Mouse (Mus musculus): ENCODE data around the gene Acsf3. TPM values are rescaled to one million over a fixed set of nuclear protein-coding genes. Genes with fewer than 3 reads are reported as not detected.

Acsf3 gene
- polyA plus RNA-seq (2015; fragmentation: Nextera tagmentation; extraction: Ambion mirVana): 9.6 and 10.7 TPM in 2 replicates

GRCm38 (mm10) chr8:122775285-122776155, at the start of gene Acsf3:
Gene Acsf3, plus strand, starts transcription at chr8:122775486.
- Histone ChIP-seq H3K27me3 (ENCODE audit: insufficient read depth, low read length) (0 out of 2 replicates have a peak, but pooled peaks cover 2% of the 10 kb centered on the region), H3K9me3 (ENCODE audit: low read length) (no peaks in the 10 kb centered on the region), H3K4me3 (ENCODE audit: low read depth, low read length) (peak within 1 kb of the TSS; percentile 78), H3K36me3 (replicated peaks; ENCODE audit: insufficient read depth, low read length) (peaks cover 7% of the 10 kb centered on the region), H3K4me1 (ENCODE audit: insufficient read depth) (peaks cover 4% of the 10 kb centered on the region), H3K4me2 (ENCODE audit: low read depth, low read length) (peak within 1 kb of the TSS; percentile 91), H3K9ac (replicated peaks) (peak within 1 kb of the TSS; percentile 83), H3K27ac (ENCODE audit: low read depth) (peak within 1 kb of the TSS; percentile 49; the same call in 1 of the 2 replicates)
- 1% methylated on average over 43 of the region's 50 CpGs for WGBS (ENCODE audit: insufficient replicate concordance)
- DNase-seq (peak; percentile 73), ATAC-seq (peak; percentile 78)
- TF ChIP-seq CTCF (IDR thresholded peaks at IDR 0.05; ENCODE audit: low read depth) (no peak), EP300 (IDR thresholded peaks at IDR 0.05; ENCODE audit: low read depth) (no peak)

- Histone ChIP-seq H3K4me3 (ENCODE audit: low read depth, low read length) (no peak overlapping the region), H3K4me2 (ENCODE audit: low read depth, low read length) (no peak overlapping the region), H3K9ac (replicated peaks) (no peak overlapping the region), H3K36me3 (replicated peaks; ENCODE audit: insufficient read depth, low read length) (no peaks in the 10 kb centered on the region), H3K9me3 (ENCODE audit: low read length) (no peaks in the 10 kb centered on the region), H3K27me3 (ENCODE audit: insufficient read depth, low read length) (peaks cover 37% of the 10 kb centered on the region; the same call in 1 of the 2 replicates), H3K27ac (ENCODE audit: low read depth) (no peak overlapping the region), H3K4me1 (ENCODE audit: insufficient read depth) (peaks cover 5% of the 10 kb centered on the region)
- WGBS (ENCODE audit: insufficient replicate concordance): 49% methylated on average over 2 of the region's 2 CpGs
- DNase-seq (no peak), ATAC-seq (no peak)
- TF ChIP-seq CTCF (IDR thresholded peaks at IDR 0.05; ENCODE audit: low read depth): no peak
- TF ChIP-seq EP300 (IDR thresholded peaks at IDR 0.05; ENCODE audit: low read depth): no peak
These were observed 48.5 kb upstream of the Acsf3 start for GRCm38 (mm10) chr8:122726789-122727188.

- ATAC-seq: peak; percentile 27; the same call in 1 of the 2 replicates
- Histone ChIP-seq H3K9ac (replicated peaks) (no peak overlapping the region), H3K27ac (ENCODE audit: low read depth) (no peak overlapping the region), H3K9me3 (ENCODE audit: low read length) (no peaks in the 10 kb centered on the region), H3K4me3 (ENCODE audit: low read depth, low read length) (no peak overlapping the region), H3K4me1 (ENCODE audit: insufficient read depth) (no peaks in the 10 kb centered on the region; the same call in none of the 2 replicates), H3K27me3 (ENCODE audit: insufficient read depth, low read length) (peaks cover 32% of the 10 kb centered on the region; the same call in 1 of the 2 replicates), H3K4me2 (ENCODE audit: low read depth, low read length) (no peak overlapping the region), H3K36me3 (replicated peaks; ENCODE audit: insufficient read depth, low read length) (no peaks in the 10 kb centered on the region)
- TF ChIP-seq EP300 (IDR thresholded peaks at IDR 0.05; ENCODE audit: low read depth) (no peak), CTCF (IDR thresholded peaks at IDR 0.05; ENCODE audit: low read depth) (peak; percentile 37; the same call in 1 of the 2 replicates)
- 54% methylated on average over 5 of the region's 5 CpGs for WGBS (ENCODE audit: insufficient replicate concordance)
- no peak for DNase-seq
These were observed 47.9 kb upstream of the Acsf3 start for GRCm38 (mm10) chr8:122727412-122727811.

DNA sequence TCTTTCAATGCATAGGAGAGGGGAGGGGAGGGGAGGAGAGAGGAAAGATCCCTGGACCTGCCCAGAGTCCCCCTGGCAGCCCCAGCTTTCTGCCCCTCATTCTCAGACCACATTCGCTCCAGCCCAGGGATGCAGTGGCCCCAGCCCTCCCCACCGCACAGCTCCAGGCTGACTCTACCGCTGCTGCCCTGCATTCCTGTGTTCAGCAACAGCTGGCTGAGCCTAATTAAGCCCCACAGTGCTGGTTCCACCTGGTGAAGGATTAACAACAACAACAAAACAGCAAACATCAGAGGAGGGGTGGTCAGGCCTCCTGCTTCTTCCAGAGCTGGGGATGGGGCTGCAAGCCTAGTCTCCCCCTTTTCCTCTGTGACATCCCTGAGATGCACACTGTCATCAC, 46.7 kb upstream of the Acsf3 start:
- Histone ChIP-seq H3K4me2 (ENCODE audit: low read depth, low read length) (no peak overlapping the region), H3K36me3 (replicated peaks; ENCODE audit: insufficient read depth, low read length) (no peaks in the 10 kb centered on the region), H3K27ac (ENCODE audit: low read depth) (no peak overlapping the region), H3K9me3 (ENCODE audit: low read length) (no peaks in the 10 kb centered on the region), H3K4me3 (ENCODE audit: low read depth, low read length) (no peak overlapping the region), H3K9ac (replicated peaks) (no peak overlapping the region), H3K4me1 (ENCODE audit: insufficient read depth) (no peaks in the 10 kb centered on the region; the same call in 1 of the 2 replicates), H3K27me3 (ENCODE audit: insufficient read depth, low read length) (peaks cover 25% of the 10 kb centered on the region; the same call in 1 of the 2 replicates)
- DNase-seq: no peak
- WGBS (ENCODE audit: insufficient replicate concordance): 45% methylated on average over 3 of the region's 3 CpGs
- TF ChIP-seq CTCF (IDR thresholded peaks at IDR 0.05; ENCODE audit: low read depth) (no peak), EP300 (IDR thresholded peaks at IDR 0.05; ENCODE audit: low read depth) (no peak)
- ATAC-seq: no peak

GRCm38 (mm10) chr8:122735110-122735509, 40.2 kb upstream of the Acsf3 start:
- no peak overlapping the region for H3K9ac ChIP-seq (replicated peaks)
- no peak overlapping the region for H3K4me2 ChIP-seq (ENCODE audit: low read depth, low read length)

More at GRCm38 (mm10) chr8:122735110-122735509, 40.2 kb upstream of the Acsf3 start:
- Histone ChIP-seq H3K27ac (ENCODE audit: low read depth) (no peak overlapping the region), H3K9me3 (ENCODE audit: low read length) (no peaks in the 10 kb centered on the region), H3K27me3 (ENCODE audit: insufficient read depth, low read length) (peaks cover 16% of the 10 kb centered on the region), H3K36me3 (replicated peaks; ENCODE audit: insufficient read depth, low read length) (no peaks in the 10 kb centered on the region), H3K4me1 (ENCODE audit: insufficient read depth) (peaks cover 14% of the 10 kb centered on the region), H3K4me3 (ENCODE audit: low read depth, low read length) (no peak overlapping the region)
- DNase-seq (no peak), ATAC-seq (no peak)
- no peak for TF ChIP-seq CTCF (IDR thresholded peaks at IDR 0.05; ENCODE audit: low read depth)
- WGBS (ENCODE audit: insufficient replicate concordance): 65% methylated on average over 3 of the region's 3 CpGs

All from liver, postnatal 0 days (tissue).